Mouse (Mus musculus): Measurements from ENCODE around the gene Vars. TPM values are rescaled to one million over a fixed set of nuclear protein-coding genes. Genes with fewer than 3 reads are reported as not detected.

The Vars gene
- polyA plus RNA-seq, 1 experiment from 2014 or later: 55.7 TPM

GRCm38 (mm10) chr17:35060071-35060470, 59.3 kb downstream of the Vars start:
- peak overlapping the region; percentile 77 for H3K4me3 ChIP-seq (ENCODE audit: low read depth, low read length)
- H3K9me3 ChIP-seq (replicated peaks; ENCODE audit: control insufficient read depth, low read length): no peaks in the 10 kb centered on the region
- no peak overlapping the region for H3K27ac ChIP-seq (ENCODE audit: low read depth, low read length)
- peaks cover 19% of the 10 kb centered on the region for H3K27me3 ChIP-seq (ENCODE audit: control insufficient read depth, insufficient read depth, low read length)
- peaks cover 20% of the 10 kb centered on the region for H3K4me1 ChIP-seq (ENCODE audit: control insufficient read depth, insufficient read depth, low read length)
- H3K36me3 ChIP-seq (ENCODE audit: control insufficient read depth, insufficient read depth, low read length): peaks cover 30% of the 10 kb centered on the region
- H3K9ac ChIP-seq (ENCODE audit: low read depth, low read length): peak overlapping the region; percentile 94
- H3K4me2 ChIP-seq: peak overlapping the region; percentile 77
- WGBS (ENCODE audit: insufficient replicate concordance): 27% methylated on average over 14 of the region's 14 CpGs
- ATAC-seq (replicated peaks; ENCODE audit: insufficient number of reproducible peaks, low FRiP score, low TSS enrichment): no peak

- Histone ChIP-seq H3K4me1 (ENCODE audit: control insufficient read depth, insufficient read depth, low read length) (peaks cover 27% of the 10 kb centered on the region), H3K9ac (ENCODE audit: low read depth, low read length) (0 out of 2 replicates have a peak overlapping the region, but pooled peaks have one; percentile 94), H3K9me3 (replicated peaks; ENCODE audit: control insufficient read depth, low read length) (no peaks in the 10 kb centered on the region)
These were observed 60.0 kb downstream of the Vars start for GRCm38 (mm10) chr17:35060737-35061297.

GRCm38 (mm10) chr17:35061299-35061698, 60.5 kb downstream of the Vars start:
- peaks cover 31% of the 10 kb centered on the region for H3K27me3 ChIP-seq (ENCODE audit: control insufficient read depth, insufficient read depth, low read length)
- H3K9ac ChIP-seq (ENCODE audit: low read depth, low read length): no peak overlapping the region
- WGBS (ENCODE audit: insufficient replicate concordance): 78% methylated on average over 8 of the region's 8 CpGs
- peaks cover 22% of the 10 kb centered on the region for H3K36me3 ChIP-seq (ENCODE audit: control insufficient read depth, insufficient read depth, low read length)
- no peak overlapping the region for H3K27ac ChIP-seq (ENCODE audit: low read depth, low read length)
- ATAC-seq (replicated peaks; ENCODE audit: insufficient number of reproducible peaks, low FRiP score, low TSS enrichment): no peak
- H3K4me2 ChIP-seq: no peak overlapping the region; the same call in 1 of the 2 replicates
- peaks cover 27% of the 10 kb centered on the region for H3K4me1 ChIP-seq (ENCODE audit: control insufficient read depth, insufficient read depth, low read length)
- no peaks in the 10 kb centered on the region for H3K9me3 ChIP-seq (replicated peaks; ENCODE audit: control insufficient read depth, low read length)
- H3K4me3 ChIP-seq (ENCODE audit: low read depth, low read length): no peak overlapping the region

More at GRCm38 (mm10) chr17:35060737-35061297, 60.0 kb downstream of the Vars start:
- Histone ChIP-seq H3K4me3 (ENCODE audit: low read depth, low read length) (peak overlapping the region; percentile 77), H3K4me2 (peak overlapping the region; percentile 77), H3K36me3 (ENCODE audit: control insufficient read depth, insufficient read depth, low read length) (peaks cover 26% of the 10 kb centered on the region), H3K27ac (ENCODE audit: low read depth, low read length) (no peak overlapping the region), H3K27me3 (ENCODE audit: control insufficient read depth, insufficient read depth, low read length) (peaks cover 26% of the 10 kb centered on the region)
- ATAC-seq (replicated peaks; ENCODE audit: insufficient number of reproducible peaks, low FRiP score, low TSS enrichment): no peak
- 62% methylated on average over 22 of the region's 22 CpGs for WGBS (ENCODE audit: insufficient replicate concordance)

GRCm38 (mm10) chr17:35063466-35063865, 62.7 kb downstream of the Vars start:
- H3K27ac ChIP-seq (ENCODE audit: low read depth, low read length): no peak overlapping the region
- 83% methylated on average over 3 of the region's 3 CpGs for WGBS (ENCODE audit: insufficient replicate concordance)
- peaks cover 24% of the 10 kb centered on the region for H3K4me1 ChIP-seq (ENCODE audit: control insufficient read depth, insufficient read depth, low read length)
- H3K4me2 ChIP-seq: no peak overlapping the region
- peaks cover 50% of the 10 kb centered on the region for H3K27me3 ChIP-seq (ENCODE audit: control insufficient read depth, insufficient read depth, low read length)
- no peak overlapping the region for H3K4me3 ChIP-seq (ENCODE audit: low read depth, low read length)
- no peaks in the 10 kb centered on the region for H3K9me3 ChIP-seq (replicated peaks; ENCODE audit: control insufficient read depth, low read length)
- ATAC-seq (replicated peaks; ENCODE audit: insufficient number of reproducible peaks, low FRiP score, low TSS enrichment): no peak
- no peak overlapping the region for H3K9ac ChIP-seq (ENCODE audit: low read depth, low read length)
- peaks cover 13% of the 10 kb centered on the region for H3K36me3 ChIP-seq (ENCODE audit: control insufficient read depth, insufficient read depth, low read length)

- WGBS (ENCODE audit: insufficient replicate concordance): 32% methylated on average over 10 of the region's 10 CpGs
- no peaks in the 10 kb centered on the region for H3K9me3 ChIP-seq (replicated peaks; ENCODE audit: control insufficient read depth, low read length)
- H3K9ac ChIP-seq (ENCODE audit: low read depth, low read length): no peak overlapping the region
- H3K4me3 ChIP-seq (ENCODE audit: low read depth, low read length): peak overlapping the region; percentile 38; the same call in 1 of the 2 replicates
- peaks cover 13% of the 10 kb centered on the region for H3K36me3 ChIP-seq (ENCODE audit: control insufficient read depth, insufficient read depth, low read length)
- ATAC-seq (replicated peaks; ENCODE audit: insufficient number of reproducible peaks, low FRiP score, low TSS enrichment): no peak
- no peak overlapping the region for H3K27ac ChIP-seq (ENCODE audit: low read depth, low read length)
- H3K4me2 ChIP-seq: peak overlapping the region; percentile 66
- H3K27me3 ChIP-seq (ENCODE audit: control insufficient read depth, insufficient read depth, low read length): peaks cover 50% of the 10 kb centered on the region
- H3K4me1 ChIP-seq (ENCODE audit: control insufficient read depth, insufficient read depth, low read length): peaks cover 20% of the 10 kb centered on the region
These were observed 63.6 kb downstream of the Vars start for GRCm38 (mm10) chr17:35064378-35064877.

- peak within 1 kb of the TSS; percentile 66 for H3K4me2 ChIP-seq
- peaks cover 16% of the 10 kb centered on the region for H3K4me1 ChIP-seq (ENCODE audit: control insufficient read depth, insufficient read depth, low read length)
- WGBS (ENCODE audit: insufficient replicate concordance): 1% methylated on average over 48 of the region's 48 CpGs
- H3K4me3 ChIP-seq (ENCODE audit: low read depth, low read length): peak within 1 kb of the TSS; percentile 38
- H3K36me3 ChIP-seq (ENCODE audit: control insufficient read depth, insufficient read depth, low read length): peaks cover 13% of the 10 kb centered on the region
- peaks cover 50% of the 10 kb centered on the region for H3K27me3 ChIP-seq (ENCODE audit: control insufficient read depth, insufficient read depth, low read length)
- H3K9me3 ChIP-seq (replicated peaks; ENCODE audit: control insufficient read depth, low read length): no peaks in the 10 kb centered on the region
- H3K27ac ChIP-seq (ENCODE audit: low read depth, low read length): no peak within 1 kb of the TSS
- ATAC-seq (replicated peaks; ENCODE audit: insufficient number of reproducible peaks, low FRiP score, low TSS enrichment): no peak; the same call in 1 of the 2 replicates
- H3K9ac ChIP-seq (ENCODE audit: low read depth, low read length): peak within 1 kb of the TSS; percentile 52; the same call in 1 of the 2 replicates
These were observed 64.5 kb downstream of the Vars start, which contains the start of gene Ly6g6c for GRCm38 (mm10) chr17:35064951-35065947. Gene Ly6g6c (plus strand): TSS chr17:35065388.

Other genes with a start within 250 kb of the Vars start
- not detected in 2 replicates for gene Cyp21a1, start 196.4 kb upstream of the Vars start, polyA plus RNA-seq (2014; fragmentation: Nextera tagmentation; extraction: Ambion mirVana)
- gene Stk19, start 164.0 kb upstream of the Vars start, polyA plus RNA-seq (2014; fragmentation: Nextera tagmentation; extraction: Ambion mirVana): 15.7 and 17.8 TPM in 2 replicates
- gene Dxo, start 164.0 kb upstream of the Vars start, polyA plus RNA-seq (2014; fragmentation: Nextera tagmentation; extraction: Ambion mirVana): 37.3 and 38.7 TPM in 2 replicates
- gene Skiv2l, start 150.8 kb upstream of the Vars start, polyA plus RNA-seq (2014; fragmentation: Nextera tagmentation; extraction: Ambion mirVana): 24.3 and 30.3 TPM in 2 replicates
- 89.9 and 96.8 TPM in 2 replicates for gene Nelfe, start 150.6 kb upstream of the Vars start, polyA plus RNA-seq (2014; fragmentation: Nextera tagmentation; extraction: Ambion mirVana)
- gene Cfb, start 138.5 kb upstream of the Vars start, polyA plus RNA-seq (2014; fragmentation: Nextera tagmentation; extraction: Ambion mirVana): 0.65 and 2.5 TPM in 2 replicates
- 0.52 and 0.59 TPM in 2 replicates for gene Zbtb12, start 121.5 kb upstream of the Vars start, polyA plus RNA-seq (2014; fragmentation: Nextera tagmentation; extraction: Ambion mirVana)
- not detected in 2 replicates for gene Gm20547, start 118.9 kb upstream of the Vars start, polyA plus RNA-seq (2014; fragmentation: Nextera tagmentation; extraction: Ambion mirVana)
- 0.70 and 0.94 TPM in 2 replicates for gene C2, start 102.7 kb upstream of the Vars start, polyA plus RNA-seq (2014; fragmentation: Nextera tagmentation; extraction: Ambion mirVana)
- gene Ehmt2, start 102.5 kb upstream of the Vars start, polyA plus RNA-seq (2014; fragmentation: Nextera tagmentation; extraction: Ambion mirVana): 32.4 and 42.3 TPM in 2 replicates
- gene Slc44a4, start 86.5 kb upstream of the Vars start, polyA plus RNA-seq (2014; fragmentation: Nextera tagmentation; extraction: Ambion mirVana): 0.10 and 0.13 TPM in 2 replicates
- 16.0 and 16.6 TPM in 2 replicates for gene Neu1, start 69.7 kb upstream of the Vars start, polyA plus RNA-seq (2014; fragmentation: Nextera tagmentation; extraction: Ambion mirVana)
- gene Hspa1b, start 41.7 kb upstream of the Vars start, polyA plus RNA-seq (2014; fragmentation: Nextera tagmentation; extraction: Ambion mirVana): 0.48 and 0.50 TPM in 2 replicates
- gene Gm20481, start 31.1 kb upstream of the Vars start, polyA plus RNA-seq (2014; fragmentation: Nextera tagmentation; extraction: Ambion mirVana): not detected in 2 replicates
- gene Hspa1a, start 28.8 kb upstream of the Vars start, polyA plus RNA-seq (2014; fragmentation: Nextera tagmentation; extraction: Ambion mirVana): 1.9 and 2.5 TPM in 2 replicates
- 1.7 and 4.0 TPM in 2 replicates for gene Hspa1l, start 28.3 kb upstream of the Vars start, polyA plus RNA-seq (2014; fragmentation: Nextera tagmentation; extraction: Ambion mirVana)
- 162 and 169 TPM in 2 replicates for gene Lsm2, start 19.1 kb upstream of the Vars start, polyA plus RNA-seq (2014; fragmentation: Nextera tagmentation; extraction: Ambion mirVana)
- gene Vwa7, start 15.6 kb downstream of the Vars start, polyA plus RNA-seq (2014; fragmentation: Nextera tagmentation; extraction: Ambion mirVana): 0.20 and 0.27 TPM in 2 replicates
- 1.8 and 2.1 TPM in 2 replicates for gene Sapcd1, start 27.0 kb downstream of the Vars start, polyA plus RNA-seq (2014; fragmentation: Nextera tagmentation; extraction: Ambion mirVana)
- gene Msh5, start 45.8 kb downstream of the Vars start, polyA plus RNA-seq (2014; fragmentation: Nextera tagmentation; extraction: Ambion mirVana): 4.4 and 4.6 TPM in 2 replicates
- gene Clic1, start 49.0 kb downstream of the Vars start, polyA plus RNA-seq (2014; fragmentation: Nextera tagmentation; extraction: Ambion mirVana): 86.4 and 228 TPM in 2 replicates
- 213 and 217 TPM in 2 replicates for gene Ddah2, start 58.0 kb downstream of the Vars start, polyA plus RNA-seq (2014; fragmentation: Nextera tagmentation; extraction: Ambion mirVana)
- gene Ly6g6c, start 64.4 kb downstream of the Vars start, polyA plus RNA-seq (2014; fragmentation: Nextera tagmentation; extraction: Ambion mirVana): not detected in 2 replicates
- gene Mpig6b, start 65.2 kb downstream of the Vars start, polyA plus RNA-seq (2014; fragmentation: Nextera tagmentation; extraction: Ambion mirVana): 1.4 and 1.8 TPM in 2 replicates
- 0.42 TPM in 1 of 2 replicates, not detected in the other for gene Ly6g6e, start 75.9 kb downstream of the Vars start, polyA plus RNA-seq (2014; fragmentation: Nextera tagmentation; extraction: Ambion mirVana)
- gene Ly6g6d, start 77.1 kb downstream of the Vars start, polyA plus RNA-seq (2014; fragmentation: Nextera tagmentation; extraction: Ambion mirVana): 2.0 and 2.2 TPM in 2 replicates
- 1.8 TPM in 2 replicates for gene Ly6g6f, start 84.6 kb downstream of the Vars start, polyA plus RNA-seq (2014; fragmentation: Nextera tagmentation; extraction: Ambion mirVana)
- gene Abhd16a, start 88.3 kb downstream of the Vars start, polyA plus RNA-seq (2014; fragmentation: Nextera tagmentation; extraction: Ambion mirVana): 47.4 and 51.2 TPM in 2 replicates
- gene Ly6g5c, start 107.3 kb downstream of the Vars start, polyA plus RNA-seq (2014; fragmentation: Nextera tagmentation; extraction: Ambion mirVana): not detected in 2 replicates
- gene Ly6g5b, start 114.4 kb downstream of the Vars start, polyA plus RNA-seq (2014; fragmentation: Nextera tagmentation; extraction: Ambion mirVana): 0.36 and 0.56 TPM in 2 replicates
- 15.7 and 17.2 TPM in 2 replicates for gene Gpank1, start 120.5 kb downstream of the Vars start, polyA plus RNA-seq (2014; fragmentation: Nextera tagmentation; extraction: Ambion mirVana)
- gene Csnk2b, start 121.1 kb downstream of the Vars start, polyA plus RNA-seq (2014; fragmentation: Nextera tagmentation; extraction: Ambion mirVana): 221 and 222 TPM in 2 replicates
- 8.4 and 10.8 TPM in 2 replicates for gene D17H6S53E, start 125.4 kb downstream of the Vars start, polyA plus RNA-seq (2014; fragmentation: Nextera tagmentation; extraction: Ambion mirVana)
- 2.3 and 12.9 TPM in 2 replicates for gene Apom, start 131.1 kb downstream of the Vars start, polyA plus RNA-seq (2014; fragmentation: Nextera tagmentation; extraction: Ambion mirVana)
- 72.5 and 77.4 TPM in 2 replicates for gene Bag6, start 134.2 kb downstream of the Vars start, polyA plus RNA-seq (2014; fragmentation: Nextera tagmentation; extraction: Ambion mirVana)
- gene Prrc2a, start 163.9 kb downstream of the Vars start, polyA plus RNA-seq (2014; fragmentation: Nextera tagmentation; extraction: Ambion mirVana): 128 and 163 TPM in 2 replicates
- 2.7 and 4.2 TPM in 2 replicates for gene Aif1, start 175.1 kb downstream of the Vars start, polyA plus RNA-seq (2014; fragmentation: Nextera tagmentation; extraction: Ambion mirVana)
- 4.9 and 5.0 TPM in 2 replicates for gene Lst1, start 187.5 kb downstream of the Vars start, polyA plus RNA-seq (2014; fragmentation: Nextera tagmentation; extraction: Ambion mirVana)
- gene Ltb, start 193.5 kb downstream of the Vars start, polyA plus RNA-seq (2014; fragmentation: Nextera tagmentation; extraction: Ambion mirVana): 0.42 TPM in 1 of 2 replicates, not detected in the other
- not detected in 2 replicates for gene Tnf, start 201.0 kb downstream of the Vars start, polyA plus RNA-seq (2014; fragmentation: Nextera tagmentation; extraction: Ambion mirVana)
- not detected in 2 replicates for gene Lta, start 204.4 kb downstream of the Vars start, polyA plus RNA-seq (2014; fragmentation: Nextera tagmentation; extraction: Ambion mirVana)
- gene Gm16181, start 219.8 kb downstream of the Vars start, polyA plus RNA-seq (2014; fragmentation: Nextera tagmentation; extraction: Ambion mirVana): 0.44 TPM in 1 of 2 replicates, not detected in the other
- gene Atp6v1g2, start 232.7 kb downstream of the Vars start, polyA plus RNA-seq (2014; fragmentation: Nextera tagmentation; extraction: Ambion mirVana): 9.3 and 10.1 TPM in 2 replicates
- 2.3 and 4.9 TPM in 2 replicates for gene Nfkbil1, start 234.8 kb downstream of the Vars start, polyA plus RNA-seq (2014; fragmentation: Nextera tagmentation; extraction: Ambion mirVana)
- gene Ddx39b, start 240.8 kb downstream of the Vars start, polyA plus RNA-seq (2014; fragmentation: Nextera tagmentation; extraction: Ambion mirVana): 317 and 318 TPM in 2 replicates